Mouse (Mus musculus): ENCODE measurements around the gene Rps11.

Rps11 gene

GRCm38 (mm10) chr7:45082401-45083299 is 41.6 kb downstream of the Rps11 start:
- DNase-seq: peak; percentile 59

GRCm38 (mm10) chr7:45081016-45081415 is 43.2 kb downstream of the Rps11 start:
- DNase-seq: no peak

GRCm38 (mm10) chr7:45079856-45080255 is 44.4 kb downstream of the Rps11 start:
- DNase-seq: peak; percentile 87

- DNase-seq: no peak
Measured at GRCm38 (mm10) chr7:45078513-45078912, 45.7 kb downstream of the Rps11 start.

GRCm38 (mm10) chr7:45077829-45078228 is 46.4 kb downstream of the Rps11 start:
- DNase-seq: no peak

GRCm38 (mm10) chr7:45077322-45077721 is 46.9 kb downstream of the Rps11 start:
- DNase-seq: no peak

- no peak for DNase-seq
Measured at GRCm38 (mm10) chr7:45076501-45076900, 47.7 kb downstream of the Rps11 start.

GRCm38 (mm10) chr7:45075405-45075804 is 48.8 kb downstream of the Rps11 start:
- no peak for DNase-seq

- DNase-seq: no peak
Measured at GRCm38 (mm10) chr7:45073949-45074348, 50.3 kb downstream of the Rps11 start.

GRCm38 (mm10) chr7:45073171-45073707 is 51.0 kb downstream of the Rps11 start:
- DNase-seq: no peak
